Mouse (Mus musculus): ENCODE data around the gene Clic3. TPM values are rescaled to one million over a fixed set of nuclear protein-coding genes. Genes with fewer than 3 reads are reported as not detected.

Gene Clic3
- polyA plus RNA-seq, 1 experiment from 2014 or later: 0.57 TPM

DNA sequence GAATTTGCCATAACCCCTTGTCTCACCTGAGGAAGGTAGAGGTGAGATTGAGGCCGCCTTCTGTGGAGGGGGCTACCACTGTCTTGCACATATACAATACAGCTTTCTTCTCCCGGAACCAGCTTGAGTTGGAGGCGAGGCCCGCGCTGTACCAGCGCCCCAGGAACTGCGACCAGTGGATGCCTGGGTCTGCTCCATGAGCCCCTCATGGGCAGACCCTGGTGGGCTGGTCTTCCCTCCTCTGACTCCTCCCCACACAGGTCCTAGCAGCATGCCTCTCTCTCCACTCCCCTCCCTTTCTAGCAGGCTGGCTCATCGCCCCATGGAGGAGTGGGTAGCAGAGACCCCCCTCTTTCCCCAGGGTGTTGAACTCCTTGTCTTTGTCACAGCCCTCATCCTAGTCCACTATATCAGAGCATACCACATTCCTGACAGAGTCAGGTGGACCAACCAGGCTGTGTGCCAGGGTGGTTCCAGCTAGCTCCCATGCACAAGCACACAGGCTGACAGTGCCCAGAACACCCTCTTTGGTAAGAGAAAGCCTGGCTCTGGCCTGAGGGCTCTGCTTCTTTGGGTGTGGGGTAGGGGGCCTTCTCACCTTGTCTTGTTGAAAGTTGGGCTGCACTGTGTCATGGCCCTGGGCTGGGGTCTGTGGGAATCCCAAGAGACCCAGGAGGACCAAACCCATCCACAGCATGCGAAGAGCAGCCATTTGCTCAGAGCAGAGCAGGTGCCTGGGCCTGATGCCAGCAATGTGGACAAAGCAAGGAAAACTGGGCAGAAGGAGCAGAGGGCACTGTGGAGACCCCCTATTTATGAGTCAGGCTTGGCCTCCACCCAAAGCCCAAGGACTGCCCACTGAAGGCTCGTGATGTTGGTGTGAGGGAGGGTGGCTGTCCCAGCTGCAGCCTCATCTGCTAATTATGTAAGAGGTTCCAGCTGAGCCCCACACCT is 12.6 kb downstream of the Clic3 start:
- Histone ChIP-seq H3K9me3 (ENCODE audit: control insufficient read depth, low read length) (no peaks in the 10 kb centered on the region), H3K36me3 (ENCODE audit: control insufficient read depth, insufficient read depth, low read length) (no peaks in the 10 kb centered on the region), H3K9ac (ENCODE audit: low read depth, low read length) (no peak overlapping the region), H3K27me3 (ENCODE audit: control insufficient read depth, insufficient read depth, low read length) (no peaks in the 10 kb centered on the region), H3K4me2 (replicated peaks; ENCODE audit: low read depth, low read length) (no peak overlapping the region), H3K4me3 (ENCODE audit: low read depth, low read length) (no peak overlapping the region), H3K4me1 (replicated peaks; ENCODE audit: control insufficient read depth, insufficient read depth, low read length) (no peaks in the 10 kb centered on the region), H3K27ac (ENCODE audit: low read depth, low read length) (no peak overlapping the region)
- ATAC-seq (ENCODE audit: low FRiP score) (no peak), DNase-seq (ENCODE audit: low spot score) (no peak)
- 75% methylated on average over 10 of the region's 10 CpGs for WGBS

DNA sequence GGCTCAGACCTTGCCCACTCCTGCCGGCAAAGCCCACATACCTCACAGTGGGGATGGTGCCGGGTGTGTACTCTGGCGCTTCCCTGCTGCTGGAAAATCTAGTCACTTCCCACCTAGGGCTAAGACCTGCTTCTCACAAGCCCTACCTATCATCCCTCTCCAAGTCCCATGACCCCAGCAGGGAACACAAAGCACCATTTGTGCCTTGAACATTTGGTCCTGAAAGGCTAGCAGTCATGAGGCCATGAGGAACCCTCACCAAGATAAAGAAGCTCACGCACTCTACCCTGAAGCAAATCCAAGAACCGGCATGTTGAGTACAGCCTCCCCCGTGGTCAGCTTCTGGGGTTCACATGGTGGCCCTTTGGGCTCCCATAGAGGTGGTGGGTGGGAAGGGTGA is 13.3 kb downstream of the Clic3 start, which contains the start of gene Ptgds:
Ptgds (minus strand) TSS at position 78 of the 400 bp plus-strand sequence.
- WGBS: 54% methylated on average over 6 of the region's 6 CpGs

DNA sequence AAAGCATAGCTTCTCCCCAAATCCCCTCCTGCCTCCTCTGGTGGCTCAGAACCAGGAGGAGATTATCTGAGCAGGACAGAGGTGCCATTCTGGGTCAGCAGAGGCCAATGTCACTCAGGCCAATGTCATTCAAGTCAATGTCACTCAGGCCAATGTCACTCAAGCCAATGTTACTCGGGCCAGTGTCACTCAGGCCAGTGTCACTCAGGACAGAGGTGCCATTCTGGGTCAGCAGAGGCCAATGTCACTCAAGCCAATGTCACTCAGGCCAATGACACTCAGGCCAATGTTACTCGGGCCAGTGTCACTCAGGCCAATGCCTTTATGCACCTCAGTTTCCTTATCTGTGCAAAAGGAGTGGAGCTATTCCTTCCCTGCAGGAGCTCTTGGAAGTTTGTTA is 15.9 kb downstream of the Clic3 start:
- WGBS: 84% methylated on average over 2 of the region's 2 CpGs
- ATAC-seq (ENCODE audit: low FRiP score): no peak
- Histone ChIP-seq H3K4me2 (replicated peaks; ENCODE audit: low read depth, low read length) (no peak overlapping the region), H3K4me3 (ENCODE audit: low read depth, low read length) (no peak overlapping the region), H3K27ac (ENCODE audit: low read depth, low read length) (no peak overlapping the region), H3K9ac (ENCODE audit: low read depth, low read length) (no peak overlapping the region), H3K9me3 (ENCODE audit: control insufficient read depth, low read length) (no peaks in the 10 kb centered on the region), H3K36me3 (ENCODE audit: control insufficient read depth, insufficient read depth, low read length) (no peaks in the 10 kb centered on the region), H3K27me3 (ENCODE audit: control insufficient read depth, insufficient read depth, low read length) (no peaks in the 10 kb centered on the region), H3K4me1 (replicated peaks; ENCODE audit: control insufficient read depth, insufficient read depth, low read length) (no peaks in the 10 kb centered on the region)
- no peak for DNase-seq (ENCODE audit: low spot score)

More for the DNA sequence above, 13.3 kb downstream of the Clic3 start, which contains the start of gene Ptgds:
- Histone ChIP-seq H3K4me3 (ENCODE audit: low read depth, low read length) (no peak within 1 kb of the TSS), H3K36me3 (ENCODE audit: control insufficient read depth, insufficient read depth, low read length) (no peaks in the 10 kb centered on the region), H3K4me2 (replicated peaks; ENCODE audit: low read depth, low read length) (no peak within 1 kb of the TSS), H3K27me3 (ENCODE audit: control insufficient read depth, insufficient read depth, low read length) (no peaks in the 10 kb centered on the region), H3K27ac (ENCODE audit: low read depth, low read length) (no peak within 1 kb of the TSS), H3K4me1 (replicated peaks; ENCODE audit: control insufficient read depth, insufficient read depth, low read length) (no peaks in the 10 kb centered on the region), H3K9ac (ENCODE audit: low read depth, low read length) (no peak within 1 kb of the TSS), H3K9me3 (ENCODE audit: control insufficient read depth, low read length) (no peaks in the 10 kb centered on the region)
- DNase-seq (ENCODE audit: low spot score) (no peak), ATAC-seq (ENCODE audit: low FRiP score) (no peak)

DNA sequence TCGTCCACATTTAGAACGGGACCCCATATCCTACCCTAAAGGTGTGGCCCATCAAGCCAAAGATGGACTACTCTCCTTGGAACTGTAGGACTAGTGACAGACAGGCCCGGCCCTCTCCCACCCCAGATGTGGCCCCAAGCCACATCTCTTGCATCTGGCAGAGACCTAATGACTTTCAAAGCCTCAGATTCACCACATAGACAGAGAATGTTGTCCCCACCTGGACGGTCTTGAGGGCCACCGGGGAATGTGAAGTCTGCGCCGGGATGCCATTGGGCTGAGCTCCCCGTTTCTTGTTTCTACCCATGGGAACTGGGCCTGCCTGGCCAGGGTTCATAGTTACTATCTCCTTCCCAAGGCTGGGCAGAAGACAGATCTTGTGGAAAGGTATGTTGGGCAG is 20.9 kb downstream of the Clic3 start:
- H3K4me1 ChIP-seq (replicated peaks; ENCODE audit: control insufficient read depth, insufficient read depth, low read length): no peaks in the 10 kb centered on the region
- 91% methylated on average over 8 of the region's 8 CpGs for WGBS
- no peaks in the 10 kb centered on the region for H3K9me3 ChIP-seq (ENCODE audit: control insufficient read depth, low read length)

DNA sequence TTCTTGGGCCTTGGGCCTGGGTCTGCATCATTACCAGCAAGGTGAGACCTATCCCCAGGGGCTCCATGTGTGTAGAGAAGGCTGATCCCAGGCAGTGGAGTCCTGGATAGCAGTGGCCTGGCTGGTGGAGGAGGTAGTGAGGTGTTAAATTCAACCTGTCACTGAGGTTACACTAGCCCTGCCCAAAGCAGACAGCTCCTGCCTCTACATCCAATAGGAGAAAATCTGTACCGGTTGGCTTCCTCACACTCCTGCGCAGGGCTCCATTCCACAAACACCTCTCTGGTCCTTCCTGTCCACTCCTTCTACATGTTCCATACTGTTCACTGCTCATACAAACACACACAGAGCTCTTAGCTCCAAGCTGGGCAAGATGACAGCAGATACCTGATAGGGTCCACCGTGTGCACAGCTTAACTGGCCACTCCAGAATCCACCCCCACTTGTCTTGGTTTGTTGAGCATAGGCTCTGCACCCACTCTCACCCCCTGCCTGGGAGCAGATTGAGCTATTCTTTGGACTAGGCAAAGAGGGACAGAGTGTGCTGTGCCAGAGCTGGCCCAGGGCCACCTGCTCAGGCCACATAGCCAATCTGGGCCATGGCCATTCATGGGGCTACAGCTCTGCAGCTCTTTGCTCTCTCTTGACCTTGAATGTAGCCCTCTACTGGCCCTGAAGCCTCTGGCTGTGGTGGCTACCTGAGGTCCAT is 21.5 kb downstream of the Clic3 start:
- Histone ChIP-seq H3K4me3 (ENCODE audit: low read depth, low read length) (no peak overlapping the region), H3K36me3 (ENCODE audit: control insufficient read depth, insufficient read depth, low read length) (no peaks in the 10 kb centered on the region), H3K4me1 (replicated peaks; ENCODE audit: control insufficient read depth, insufficient read depth, low read length) (no peaks in the 10 kb centered on the region), H3K9me3 (ENCODE audit: control insufficient read depth, low read length) (no peaks in the 10 kb centered on the region), H3K4me2 (replicated peaks; ENCODE audit: low read depth, low read length) (no peak overlapping the region), H3K27me3 (ENCODE audit: control insufficient read depth, insufficient read depth, low read length) (no peaks in the 10 kb centered on the region), H3K9ac (ENCODE audit: low read depth, low read length) (no peak overlapping the region), H3K27ac (ENCODE audit: low read depth, low read length) (no peak overlapping the region)
- ATAC-seq (ENCODE audit: low FRiP score) (no peak), DNase-seq (ENCODE audit: low spot score) (no peak)
- 90% methylated on average over 3 of the region's 3 CpGs for WGBS

More for the DNA sequence above, 20.9 kb downstream of the Clic3 start:
- no peak overlapping the region for H3K4me2 ChIP-seq (replicated peaks; ENCODE audit: low read depth, low read length)
- H3K4me3 ChIP-seq (ENCODE audit: low read depth, low read length): no peak overlapping the region
- no peak overlapping the region for H3K27ac ChIP-seq (ENCODE audit: low read depth, low read length)
- no peaks in the 10 kb centered on the region for H3K36me3 ChIP-seq (ENCODE audit: control insufficient read depth, insufficient read depth, low read length)
- DNase-seq (ENCODE audit: low spot score) (no peak), ATAC-seq (ENCODE audit: low FRiP score) (no peak)
- H3K9ac ChIP-seq (ENCODE audit: low read depth, low read length): no peak overlapping the region
- no peaks in the 10 kb centered on the region for H3K27me3 ChIP-seq (ENCODE audit: control insufficient read depth, insufficient read depth, low read length)

DNA sequence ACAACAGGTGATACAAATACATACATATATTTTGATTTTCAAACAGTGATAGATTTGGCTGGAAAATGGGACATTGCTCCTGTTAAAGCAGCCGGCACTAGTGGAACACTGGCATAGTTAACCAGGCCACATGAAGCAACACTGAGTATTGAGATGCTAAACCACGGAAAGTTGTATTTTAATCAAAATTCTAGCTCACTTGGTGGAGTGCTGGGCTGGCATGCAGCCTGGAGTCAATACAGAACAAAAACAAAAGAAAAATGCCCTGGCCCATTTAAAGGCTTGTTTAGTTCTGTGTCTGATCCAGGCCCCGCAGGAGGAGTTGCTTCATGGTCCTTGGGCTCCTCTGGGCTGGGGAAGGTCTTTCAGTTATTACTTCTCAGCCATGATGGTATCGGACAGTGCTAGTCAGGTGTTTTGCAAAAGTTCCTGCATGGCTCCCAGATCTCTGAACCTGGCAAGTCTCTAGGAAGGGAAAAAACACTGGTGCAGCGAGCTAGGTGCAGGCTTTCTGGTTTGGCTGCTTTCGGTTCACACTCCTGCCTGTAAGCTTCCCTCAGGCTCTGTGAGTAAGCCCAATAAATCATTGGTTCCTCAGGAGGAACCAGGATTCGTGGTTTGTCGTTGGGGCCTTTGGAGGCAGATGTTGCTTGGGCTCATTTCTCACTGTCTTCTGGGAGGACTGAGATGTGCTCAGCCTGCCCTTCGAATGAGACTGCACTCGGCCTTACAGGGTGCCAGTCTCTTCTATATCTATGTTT is 23.1 kb downstream of the Clic3 start:
- ATAC-seq (ENCODE audit: low FRiP score) (no peak), DNase-seq (ENCODE audit: low spot score) (no peak)
- no peaks in the 10 kb centered on the region for H3K9me3 ChIP-seq (ENCODE audit: control insufficient read depth, low read length)
- no peaks in the 10 kb centered on the region for H3K27me3 ChIP-seq (ENCODE audit: control insufficient read depth, insufficient read depth, low read length)
- H3K27ac ChIP-seq (ENCODE audit: low read depth, low read length): no peak overlapping the region
- no peaks in the 10 kb centered on the region for H3K36me3 ChIP-seq (ENCODE audit: control insufficient read depth, insufficient read depth, low read length)
- H3K9ac ChIP-seq (ENCODE audit: low read depth, low read length): no peak overlapping the region
- H3K4me3 ChIP-seq (ENCODE audit: low read depth, low read length): no peak overlapping the region
- no peaks in the 10 kb centered on the region for H3K4me1 ChIP-seq (replicated peaks; ENCODE audit: control insufficient read depth, insufficient read depth, low read length)
- WGBS: 77% methylated on average over 10 of the region's 10 CpGs
- H3K4me2 ChIP-seq (replicated peaks; ENCODE audit: low read depth, low read length): no peak overlapping the region

DNA sequence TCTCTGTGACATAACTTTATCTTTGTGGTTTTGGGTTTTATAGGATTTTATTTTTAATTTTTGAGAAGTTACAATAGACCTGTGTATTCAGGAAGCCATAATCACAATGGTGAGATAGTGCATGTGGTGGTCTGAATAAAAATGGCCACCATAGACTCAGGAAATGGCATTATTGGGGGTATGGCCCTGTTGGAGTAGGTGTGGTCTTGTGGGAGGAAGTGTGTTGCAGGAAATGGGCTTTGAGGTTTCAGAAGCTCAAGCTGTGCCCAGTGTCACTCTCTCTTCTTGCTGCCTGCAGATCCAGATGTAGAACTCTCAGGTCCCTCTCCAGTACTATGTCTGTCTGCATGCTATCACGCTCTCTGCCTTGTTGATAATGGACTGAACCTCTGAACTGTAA is 23.9 kb downstream of the Clic3 start:
- WGBS: 100% methylated on average over 1 of the region's 1 CpGs
- Histone ChIP-seq H3K27ac (ENCODE audit: low read depth, low read length) (no peak overlapping the region), H3K9ac (ENCODE audit: low read depth, low read length) (no peak overlapping the region), H3K4me1 (replicated peaks; ENCODE audit: control insufficient read depth, insufficient read depth, low read length) (no peaks in the 10 kb centered on the region), H3K36me3 (ENCODE audit: control insufficient read depth, insufficient read depth, low read length) (no peaks in the 10 kb centered on the region), H3K4me2 (replicated peaks; ENCODE audit: low read depth, low read length) (no peak overlapping the region), H3K27me3 (ENCODE audit: control insufficient read depth, insufficient read depth, low read length) (no peaks in the 10 kb centered on the region), H3K4me3 (ENCODE audit: low read depth, low read length) (no peak overlapping the region), H3K9me3 (ENCODE audit: control insufficient read depth, low read length) (no peaks in the 10 kb centered on the region)
- ATAC-seq (ENCODE audit: low FRiP score) (no peak), DNase-seq (ENCODE audit: low spot score) (no peak)

DNA sequence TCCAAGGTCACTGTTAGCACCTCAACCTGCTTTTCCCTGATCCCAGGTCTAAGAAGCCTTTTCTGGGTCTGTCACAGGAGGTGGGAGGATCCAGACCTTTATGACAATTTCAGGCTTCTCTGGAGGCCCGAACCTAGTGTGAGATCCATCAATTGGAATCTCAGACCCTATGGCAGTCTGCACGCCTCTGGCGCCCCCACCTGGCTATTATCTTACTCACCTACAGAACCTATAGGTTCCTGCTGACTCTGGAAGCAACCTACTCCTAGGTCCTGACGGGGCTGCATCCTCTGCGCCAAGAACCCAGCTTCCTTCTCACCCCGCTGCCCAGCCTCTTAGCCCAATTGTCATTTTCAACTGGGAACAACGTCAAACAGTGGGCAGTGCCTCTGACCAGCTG is 26.3 kb downstream of the Clic3 start:
- no peaks in the 10 kb centered on the region for H3K27me3 ChIP-seq (ENCODE audit: control insufficient read depth, insufficient read depth, low read length)
- no peaks in the 10 kb centered on the region for H3K4me1 ChIP-seq (replicated peaks; ENCODE audit: control insufficient read depth, insufficient read depth, low read length)
- no peak overlapping the region for H3K9ac ChIP-seq (ENCODE audit: low read depth, low read length)
- no peak overlapping the region for H3K4me3 ChIP-seq (ENCODE audit: low read depth, low read length)
- H3K9me3 ChIP-seq (ENCODE audit: control insufficient read depth, low read length): no peaks in the 10 kb centered on the region
- no peaks in the 10 kb centered on the region for H3K36me3 ChIP-seq (ENCODE audit: control insufficient read depth, insufficient read depth, low read length)
- no peak overlapping the region for H3K27ac ChIP-seq (ENCODE audit: low read depth, low read length)
- ATAC-seq (ENCODE audit: low FRiP score): no peak
- peak; percentile 47 for DNase-seq (ENCODE audit: low spot score)
- 25% methylated on average over 7 of the region's 7 CpGs for WGBS
- no peak overlapping the region for H3K4me2 ChIP-seq (replicated peaks; ENCODE audit: low read depth, low read length)
